Mouse (Mus musculus) MEL (cell line): ENCODE results near the gene Sox10.

ENCODE experiments used
- BHLHE40 ChIP-seq: IDR thresholded peaks from 2 replicates; pipeline ENCODE4 v1.6.1; 2012; ENCODE audit warnings: low read depth, mild to moderate bottlenecking, inconsistent platforms, low read length, improper control_type of control experiment, borderline replicate concordance
- CTCF ChIP-seq, 3 experiments: IDR thresholded peaks in 2 of 3; conservative IDR thresholded peaks in 1 of 3; 2 replicates each; pipeline ENCODE4 v1.5.1; 2011 to 2012; ENCODE audit warnings: low read length in 3 of 3, low read depth in 2 of 3, mild to moderate bottlenecking in 2 of 3, improper control_type of control experiment in 1 of 3, inconsistent platforms in 1 of 3, mixed read lengths in 1 of 3, moderate library complexity in 1 of 3; ENCODE audit not compliant: control insufficient read depth in 1 of 3, insufficient read depth in 1 of 3, poor library complexity in 1 of 3, severe bottlenecking in 1 of 3
- EP300 ChIP-seq, 2 experiments: IDR thresholded peaks; 2 replicates each; pipeline ENCODE4 v1.6.1; 2011; ENCODE audit warnings: improper control_type of control experiment in 2 of 2, low read length in 2 of 2, low read depth in 1 of 2, mild to moderate bottlenecking in 1 of 2
- GATA1 ChIP-seq: IDR thresholded peaks from 2 replicates; pipeline ENCODE4 v1.6.1; 2011; ENCODE audit warnings: low read depth, low read length, improper control_type of control experiment
- MAZ ChIP-seq: IDR thresholded peaks from 2 replicates; pipeline ENCODE4 v1.6.1; 2012; ENCODE audit warnings: low read depth, mild to moderate bottlenecking, inconsistent platforms, low read length, improper control_type of control experiment
- NRF1 ChIP-seq: IDR thresholded peaks from 2 replicates; pipeline ENCODE4 v1.6.1; 2014; ENCODE audit warnings: low read depth, mild to moderate bottlenecking, inconsistent platforms, low read length, improper control_type of control experiment, moderate library complexity; ENCODE audit not compliant: poor library complexity, insufficient read depth, severe bottlenecking
- POLR2A ChIP-seq, 2 experiments: IDR thresholded peaks; 2 replicates each; pipeline ENCODE4 v1.6.1; 2011 to 2012; ENCODE audit warnings: low read length in 2 of 2, mild to moderate bottlenecking in 2 of 2, control low read depth in 1 of 2, improper control_type of control experiment in 1 of 2, low read depth in 1 of 2, moderate library complexity in 1 of 2; ENCODE audit not compliant: control insufficient read depth in 1 of 2, insufficient read depth in 1 of 2, poor library complexity in 1 of 2
- POLR2AphosphoS5 ChIP-seq: IDR thresholded peaks from 2 replicates; pipeline ENCODE4 v1.6.1; 2012; ENCODE audit warnings: low read depth, borderline replicate concordance, mild to moderate bottlenecking, inconsistent platforms, low read length, moderate library complexity, mixed read lengths
- RAD21 ChIP-seq: IDR thresholded peaks from 2 replicates; pipeline ENCODE4 v1.6.1; 2011; ENCODE audit warnings: mild to moderate bottlenecking, low read depth, low read length, improper control_type of control experiment
- RCOR1 ChIP-seq: IDR thresholded peaks from 2 replicates; pipeline ENCODE4 v1.6.1; 2012; ENCODE audit warnings: low read depth, mild to moderate bottlenecking, inconsistent platforms, low read length, improper control_type of control experiment
- TBP ChIP-seq: IDR thresholded peaks from 2 replicates; pipeline ENCODE4 v1.8.0; 2011; ENCODE audit warnings: low read depth, low read length, improper control_type of control experiment
- UBTF ChIP-seq: IDR thresholded peaks from 2 replicates; pipeline ENCODE4 v1.6.1; 2012; ENCODE audit warnings: low read depth, mild to moderate bottlenecking, inconsistent platforms, low read length, improper control_type of control experiment, moderate library complexity, borderline replicate concordance; ENCODE audit not compliant: insufficient read depth
- ZC3H11A ChIP-seq: IDR thresholded peaks from 2 replicates; pipeline ENCODE4 v1.6.1; 2012; ENCODE audit warnings: low read depth, mild to moderate bottlenecking, inconsistent platforms, low read length, improper control_type of control experiment

DNA sequence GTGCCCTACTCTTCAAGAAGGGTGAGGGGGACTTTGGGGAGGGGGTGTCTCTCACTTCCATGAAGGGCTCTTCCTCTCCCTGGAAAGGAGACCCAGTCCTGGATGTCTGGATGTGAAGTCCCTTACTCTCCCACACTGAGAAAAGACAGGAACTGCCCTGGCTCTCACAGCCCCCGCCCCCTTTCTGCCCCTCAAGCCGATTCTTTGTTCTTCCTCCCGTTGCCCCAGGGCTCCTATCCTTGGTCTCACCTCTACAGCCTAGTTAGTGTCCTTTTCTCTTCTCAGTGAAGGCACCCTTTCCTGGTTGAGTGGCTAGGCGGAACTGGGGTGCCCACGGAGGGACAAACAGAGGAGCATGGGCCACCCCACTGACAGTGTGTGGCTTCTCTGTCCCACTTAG is at the start of gene Sox10:
- TF ChIP-seq NRF1 (no peak), RAD21 (no peak), MAZ (no peak), EP300 (IDR thresholded peaks at IDR 0.05; ENCODE audit: low read depth in 1 of 2, low read length in 2 of 2) (no peak), GATA1 (no peak), CTCF (IDR thresholded peaks at IDR 0.05 in 2 of 3, conservative IDR thresholded peaks at IDR 0.05 in 1 of 3; ENCODE audit: control insufficient read depth in 1 of 3, insufficient read depth in 1 of 3, low read depth in 2 of 3, low read length in 3 of 3, poor library complexity in 1 of 3, severe bottlenecking in 1 of 3) (no peak), POLR2A (IDR thresholded peaks at IDR 0.05; ENCODE audit: control insufficient read depth in 1 of 2, insufficient read depth in 1 of 2, low read depth in 1 of 2, low read length in 2 of 2, poor library complexity in 1 of 2) (no peak), BHLHE40 (no peak), POLR2AphosphoS5 (no peak), RCOR1 (no peak), TBP (no peak), ZC3H11A (no peak), UBTF (no peak)
